Mouse (Mus musculus): ENCODE data around the gene Rpl35. TPM values are rescaled to one million over a fixed set of nuclear protein-coding genes. Genes with fewer than 3 reads are reported as not detected.

Gene Rpl35
- polyA plus RNA-seq, 1 experiment from 2014 or later, result 992 TPM

DNA sequence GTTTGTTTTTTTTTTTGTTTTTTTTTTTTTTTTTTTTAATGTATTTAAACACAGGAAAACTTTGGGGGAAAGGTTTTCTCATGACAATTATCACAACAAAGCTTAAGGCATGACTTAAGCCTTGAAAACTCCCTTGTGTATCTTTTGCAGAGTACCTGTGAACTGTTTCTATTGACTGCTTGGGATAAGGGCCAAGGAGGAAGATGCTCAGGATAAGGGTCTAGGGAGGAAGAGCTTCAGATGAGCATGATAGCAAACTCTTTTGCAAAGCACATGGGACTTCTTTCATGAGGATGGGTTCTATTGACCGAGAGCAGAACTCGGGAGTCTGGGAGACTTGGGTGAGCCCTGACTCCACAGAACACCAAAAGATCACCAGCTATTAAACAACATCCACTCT, 35.8 kb downstream of the Rpl35 start:
- H3K4me3 ChIP-seq, result no peak overlapping the region
- H3K27ac ChIP-seq (replicated peaks), result no peak overlapping the region
- DNase-seq (ENCODE audit: low spot score), result no peak
- H3K36me3 ChIP-seq (replicated peaks), result no peaks in the 10 kb centered on the region
- no peaks in the 10 kb centered on the region for H3K9me3 ChIP-seq
- WGBS, result 95% methylated on average over 2 of the region's 2 CpGs
- no peaks in the 10 kb centered on the region for H3K4me1 ChIP-seq
- no peaks in the 10 kb centered on the region for H3K27me3 ChIP-seq (replicated peaks; ENCODE audit: low read depth, poor library complexity, severe bottlenecking)

DNA sequence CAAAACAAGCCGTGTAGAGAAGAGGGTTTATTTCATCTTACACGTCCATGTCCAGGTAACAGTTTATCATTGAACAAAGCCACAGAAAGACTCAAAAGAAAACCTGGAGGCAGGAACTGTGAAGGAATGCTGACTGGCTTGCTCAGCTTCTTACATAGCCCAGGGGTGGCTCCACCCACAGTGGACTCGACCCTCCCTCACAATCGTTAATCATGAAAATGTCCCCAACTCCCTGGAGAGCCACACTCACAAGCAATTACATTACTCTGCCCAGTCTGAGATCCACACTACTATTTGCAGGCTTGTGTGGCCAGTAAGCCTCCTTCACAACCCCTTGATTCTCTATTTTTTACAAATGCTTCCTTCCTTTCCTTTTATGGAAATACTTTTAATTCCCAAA, 41.2 kb downstream of the Rpl35 start:
- Histone ChIP-seq H3K27ac (replicated peaks) (no peak overlapping the region), H3K27me3 (replicated peaks; ENCODE audit: low read depth, poor library complexity, severe bottlenecking) (no peaks in the 10 kb centered on the region), H3K36me3 (replicated peaks) (no peaks in the 10 kb centered on the region), H3K9me3 (no peaks in the 10 kb centered on the region), H3K4me3 (no peak overlapping the region), H3K4me1 (0 out of 2 replicates have a peak, but pooled peaks cover 8% of the 10 kb centered on the region)
- 38% methylated on average over 4 of the region's 4 CpGs for WGBS
- peak; percentile 49 for DNase-seq (ENCODE audit: low spot score)

DNA sequence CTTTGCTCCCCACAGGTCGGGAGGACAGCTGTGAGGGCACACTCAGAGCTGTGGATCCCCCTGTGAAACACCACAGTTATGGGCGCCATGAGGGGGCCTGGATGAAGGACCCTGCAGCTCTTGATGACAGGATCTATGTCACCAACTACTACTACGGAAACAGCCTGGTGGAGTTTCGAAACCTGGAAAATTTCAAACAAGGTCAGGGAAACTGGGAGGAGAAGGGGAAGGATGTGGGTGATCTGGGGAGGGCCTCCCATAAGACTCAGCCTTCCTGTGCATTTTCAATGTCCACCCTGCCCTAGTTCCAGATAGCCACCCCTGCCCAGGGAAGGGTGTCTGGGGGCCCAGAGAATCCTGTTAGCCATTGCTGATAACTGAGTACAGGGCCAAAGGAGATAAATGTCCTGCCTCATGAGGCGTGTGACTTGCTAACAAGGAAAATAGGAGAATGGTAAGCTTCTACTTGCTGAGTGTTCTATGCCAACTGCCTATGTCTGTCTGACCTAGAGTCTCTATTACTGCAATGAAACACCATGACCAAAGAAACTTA, 47.7 kb downstream of the Rpl35 start:
- no peak for DNase-seq (ENCODE audit: low spot score)
- H3K36me3 ChIP-seq (replicated peaks), result no peaks in the 10 kb centered on the region
- H3K9me3 ChIP-seq, result no peaks in the 10 kb centered on the region
- WGBS, result 88% methylated on average over 5 of the region's 5 CpGs
- no peaks in the 10 kb centered on the region for H3K27me3 ChIP-seq (replicated peaks; ENCODE audit: low read depth, poor library complexity, severe bottlenecking)
- no peak overlapping the region for H3K27ac ChIP-seq (replicated peaks)
- no peak overlapping the region for H3K4me3 ChIP-seq
- no peaks in the 10 kb centered on the region for H3K4me1 ChIP-seq

DNA sequence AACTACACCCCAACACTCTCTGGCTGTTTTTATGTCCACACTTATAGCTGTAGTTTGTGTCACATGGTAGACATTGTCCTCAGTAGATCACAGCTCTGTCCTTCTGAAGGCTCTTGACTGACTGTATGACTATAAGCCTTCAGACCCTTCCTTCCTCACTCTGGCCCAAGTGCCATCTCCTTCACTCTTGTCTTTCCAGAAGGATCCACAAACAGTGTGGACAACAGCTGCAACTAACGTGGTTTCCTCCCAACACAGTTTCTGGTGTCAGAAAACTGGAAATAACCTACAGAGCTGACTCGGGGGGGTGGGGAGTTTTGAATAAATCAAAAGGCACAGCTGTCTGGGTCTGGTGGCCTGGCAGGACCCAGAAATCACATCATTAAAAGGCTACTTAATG, 49.4 kb downstream of the Rpl35 start:
- no peak overlapping the region for H3K4me3 ChIP-seq
- no peaks in the 10 kb centered on the region for H3K27me3 ChIP-seq (replicated peaks; ENCODE audit: low read depth, poor library complexity, severe bottlenecking)
- no peak for DNase-seq (ENCODE audit: low spot score)
- no peaks in the 10 kb centered on the region for H3K9me3 ChIP-seq
- WGBS, result 73% methylated on average over 2 of the region's 2 CpGs
- no peak overlapping the region for H3K27ac ChIP-seq (replicated peaks)
- no peaks in the 10 kb centered on the region for H3K4me1 ChIP-seq
- H3K36me3 ChIP-seq (replicated peaks), result no peaks in the 10 kb centered on the region

DNA sequence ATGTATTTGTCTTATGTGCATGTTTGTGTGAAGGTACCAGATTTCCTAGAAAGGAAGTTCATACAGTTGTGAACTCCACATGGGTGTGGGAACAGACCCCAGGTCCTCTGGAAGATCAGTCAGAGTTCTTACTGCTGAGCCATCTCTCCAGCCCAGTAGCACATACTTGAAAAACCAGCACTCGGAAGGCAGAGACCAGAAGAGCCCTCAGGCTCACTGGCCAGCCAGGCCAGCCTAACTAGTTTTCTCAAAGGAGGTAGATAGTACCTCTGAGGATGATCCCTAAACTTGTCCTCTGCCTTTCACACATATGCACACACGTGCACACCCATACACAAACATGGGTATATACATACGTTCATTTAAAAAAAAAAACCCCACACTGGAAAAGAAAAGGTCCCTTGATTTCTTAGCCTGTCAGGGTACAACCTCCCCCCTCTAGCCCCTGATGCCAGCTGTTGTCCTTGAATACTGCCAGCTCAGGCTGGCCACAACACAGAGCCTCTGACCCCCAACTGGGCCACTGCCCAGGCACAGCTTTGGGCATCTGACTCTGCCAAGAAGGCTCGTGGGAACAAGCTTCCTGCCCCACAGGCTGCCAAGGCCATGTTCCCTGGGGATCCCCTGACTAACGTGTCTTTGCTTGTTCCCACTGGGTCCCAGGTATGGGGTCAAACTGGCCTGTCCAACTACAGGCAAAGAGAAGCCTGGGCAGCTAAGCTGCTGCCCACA, 52.1 kb downstream of the Rpl35 start:
- H3K4me1 ChIP-seq, result no peaks in the 10 kb centered on the region
- no peak overlapping the region for H3K27ac ChIP-seq (replicated peaks)
- H3K4me3 ChIP-seq, result no peak overlapping the region
- H3K36me3 ChIP-seq (replicated peaks), result no peaks in the 10 kb centered on the region
- 72% methylated on average over 5 of the region's 5 CpGs for WGBS
- DNase-seq (ENCODE audit: low spot score), result no peak
- no peaks in the 10 kb centered on the region for H3K27me3 ChIP-seq (replicated peaks; ENCODE audit: low read depth, poor library complexity, severe bottlenecking)
- H3K9me3 ChIP-seq, result no peaks in the 10 kb centered on the region

Other genes starting within 250 kb of the Rpl35 start
- gene Nr6a1, start 77.9 kb downstream of the Rpl35 start, polyA plus RNA-seq (2016; fragmentation: Nextera tagmentation; extraction: Ambion mirVana), result 4.9 and 8.5 TPM in 2 replicates
- 1.3 and 1.9 TPM in 2 replicates for gene Olfml2a, start 73.6 kb downstream of the Rpl35 start, polyA plus RNA-seq (2016; fragmentation: Nextera tagmentation; extraction: Ambion mirVana)
- gene Wdr38, start 8.1 kb downstream of the Rpl35 start, polyA plus RNA-seq (2016; fragmentation: Nextera tagmentation; extraction: Ambion mirVana), result 1.6 TPM in 2 replicates
- 121 and 124 TPM in 2 replicates for gene Arpc5l, start 276 bp downstream of the Rpl35 start, polyA plus RNA-seq (2016; fragmentation: Nextera tagmentation; extraction: Ambion mirVana)
- gene Golga1, start 59.9 kb upstream of the Rpl35 start, polyA plus RNA-seq (2016; fragmentation: Nextera tagmentation; extraction: Ambion mirVana), result 24.8 and 24.9 TPM in 2 replicates
- gene Scai, start 185.1 kb upstream of the Rpl35 start, polyA plus RNA-seq (2016; fragmentation: Nextera tagmentation; extraction: Ambion mirVana), result 11.3 and 12.3 TPM in 2 replicates
- 72.1 and 78.2 TPM in 2 replicates for gene Ppp6c, start 220.8 kb upstream of the Rpl35 start, polyA plus RNA-seq (2016; fragmentation: Nextera tagmentation; extraction: Ambion mirVana)

Data from embryonic facial prominence, embryonic 10.5 days (tissue).